Mouse (Mus musculus): Measurements from ENCODE around the gene Col26a1.

Gene Col26a1

GRCm38 (mm10) chr5:136881380-136882009, 1.5 kb downstream of the Col26a1 start:
- DNase-seq (ENCODE audit: low read depth), result peak; percentile 70

- DNase-seq (ENCODE audit: low read depth), result no peak
Observed at GRCm38 (mm10) chr5:136880101-136880500, 2.9 kb downstream of the Col26a1 start.

GRCm38 (mm10) chr5:136874271-136874670, 8.7 kb downstream of the Col26a1 start:
- no peak for DNase-seq (ENCODE audit: low read depth)

- no peak for DNase-seq (ENCODE audit: low read depth)
Observed at GRCm38 (mm10) chr5:136872417-136872816, 10.6 kb downstream of the Col26a1 start.

- DNase-seq (ENCODE audit: low read depth), result no peak
Observed at GRCm38 (mm10) chr5:136869451-136870114, 13.4 kb downstream of the Col26a1 start.

GRCm38 (mm10) chr5:136867706-136868105, 15.3 kb downstream of the Col26a1 start:
- no peak for DNase-seq (ENCODE audit: low read depth)

- DNase-seq (ENCODE audit: low read depth), result no peak
Observed at GRCm38 (mm10) chr5:136863961-136864674, 18.9 kb downstream of the Col26a1 start.

GRCm38 (mm10) chr5:136863276-136863675, 19.7 kb downstream of the Col26a1 start:
- DNase-seq (ENCODE audit: low read depth), result no peak

GRCm38 (mm10) chr5:136862806-136863205, 20.2 kb downstream of the Col26a1 start:
- no peak for DNase-seq (ENCODE audit: low read depth)

- DNase-seq (ENCODE audit: low read depth), result no peak
Observed at GRCm38 (mm10) chr5:136861191-136861940, 21.6 kb downstream of the Col26a1 start.

GRCm38 (mm10) chr5:136850716-136851115, 32.3 kb downstream of the Col26a1 start:
- DNase-seq (ENCODE audit: low read depth), result no peak

GRCm38 (mm10) chr5:136846385-136847264, 36.4 kb downstream of the Col26a1 start:
- no peak for DNase-seq (ENCODE audit: low read depth)

- no peak for DNase-seq (ENCODE audit: low read depth)
Observed at GRCm38 (mm10) chr5:136843930-136844329, 39.1 kb downstream of the Col26a1 start.

- DNase-seq (ENCODE audit: low read depth), result peak; percentile 46
Observed at GRCm38 (mm10) chr5:136840036-136840435, 43.0 kb downstream of the Col26a1 start.

- DNase-seq (ENCODE audit: low read depth), result no peak
Observed at GRCm38 (mm10) chr5:136833053-136833452, 50.0 kb downstream of the Col26a1 start.

GRCm38 (mm10) chr5:136830156-136830555, 52.9 kb downstream of the Col26a1 start:
- no peak for DNase-seq (ENCODE audit: low read depth)

GRCm38 (mm10) chr5:136821971-136822370, 61.0 kb downstream of the Col26a1 start:
- peak; percentile 42 for DNase-seq (ENCODE audit: low read depth)

- no peak for DNase-seq (ENCODE audit: low read depth)
Observed at GRCm38 (mm10) chr5:136820911-136821310, 62.1 kb downstream of the Col26a1 start.

- no peak for DNase-seq (ENCODE audit: low read depth)
Observed at GRCm38 (mm10) chr5:136819686-136820085, 63.3 kb downstream of the Col26a1 start.

- peak; percentile 43 for DNase-seq (ENCODE audit: low read depth)
Observed at GRCm38 (mm10) chr5:136810539-136811374, 72.3 kb downstream of the Col26a1 start.
